Mouse (Mus musculus): ENCODE measurements around the gene Ccnb1.
"Not testable (repeated sequence)": the region's sequence is repeated elsewhere in the genome, so short reads cannot be mapped to it uniquely, and the experiment has no call there.

The Ccnb1 gene

GRCm38 (mm10) chr13:100774704-100775103 is 11.7 kb downstream of the Ccnb1 start:
- no peak for DNase-seq (ENCODE audit: low spot score in 2 of 2)

GRCm38 (mm10) chr13:100755329-100755728 is 31.0 kb downstream of the Ccnb1 start:
- DNase-seq (ENCODE audit: low spot score in 2 of 2): no peak

GRCm38 (mm10) chr13:100754186-100754585 is 32.2 kb downstream of the Ccnb1 start:
- no peak for DNase-seq (ENCODE audit: low spot score in 2 of 2)

GRCm38 (mm10) chr13:100753011-100753410 is 33.4 kb downstream of the Ccnb1 start:
- DNase-seq (ENCODE audit: low spot score in 2 of 2): no peak

GRCm38 (mm10) chr13:100752529-100752928 is 33.8 kb downstream of the Ccnb1 start:
- no peak for DNase-seq (ENCODE audit: low spot score in 2 of 2)

- DNase-seq (ENCODE audit: low spot score in 2 of 2): no peak
These were observed 35.0 kb downstream of the Ccnb1 start for GRCm38 (mm10) chr13:100751402-100751801.

GRCm38 (mm10) chr13:100750799-100751198 is 35.6 kb downstream of the Ccnb1 start:
- DNase-seq (ENCODE audit: low spot score in 2 of 2): no peak

- no peak for DNase-seq (ENCODE audit: low spot score in 2 of 2)
These were observed 37.7 kb downstream of the Ccnb1 start for GRCm38 (mm10) chr13:100748638-100749037.

GRCm38 (mm10) chr13:100746090-100746489 is 40.3 kb downstream of the Ccnb1 start:
- DNase-seq (ENCODE audit: low spot score in 2 of 2): no peak

GRCm38 (mm10) chr13:100744036-100744744 is 42.2 kb downstream of the Ccnb1 start, which contains the start of gene Mrps36:
Gene Mrps36, minus strand, starts transcription at chr13:100744659.
- peak; percentile 88 to 90 for DNase-seq (ENCODE audit: low spot score in 2 of 2)

- no peak for DNase-seq (ENCODE audit: low spot score in 2 of 2)
These were observed 42.9 kb downstream of the Ccnb1 start for GRCm38 (mm10) chr13:100743346-100744035.

GRCm38 (mm10) chr13:100742831-100743230 is 43.5 kb downstream of the Ccnb1 start:
- DNase-seq (ENCODE audit: low spot score in 2 of 2): no peak

- DNase-seq (ENCODE audit: low spot score in 2 of 2): no peak
These were observed 53.6 kb downstream of the Ccnb1 start for GRCm38 (mm10) chr13:100732756-100733155.

GRCm38 (mm10) chr13:100731462-100732046 is 54.8 kb downstream of the Ccnb1 start:
- not testable (repeated sequence) for DNase-seq (ENCODE audit: low spot score in 2 of 2)

GRCm38 (mm10) chr13:100730861-100731176 is 55.6 kb downstream of the Ccnb1 start, which contains the start of gene Cdk7:
Gene Cdk7, minus strand, starts transcription at chr13:100730939.
- DNase-seq (ENCODE audit: low spot score in 2 of 2): peak; percentile 86 to 91

GRCm38 (mm10) chr13:100730153-100730860 is 56.1 kb downstream of the Ccnb1 start:
- peak in 1 of 2 experiments; percentile 9 for DNase-seq (ENCODE audit: low spot score in 2 of 2)
